Mouse (Mus musculus) MEL-GATA-1-ER (cell line): ENCODE measurements around the gene Ifi27l2a.

Experiments used
- DNase-seq: peaks from one replicate; pipeline ENCODE4 v3.0.0-alpha.2; 2012; ENCODE audit warnings: low read depth; ENCODE audit errors: extremely low read depth

The Ifi27l2a gene

DNA sequence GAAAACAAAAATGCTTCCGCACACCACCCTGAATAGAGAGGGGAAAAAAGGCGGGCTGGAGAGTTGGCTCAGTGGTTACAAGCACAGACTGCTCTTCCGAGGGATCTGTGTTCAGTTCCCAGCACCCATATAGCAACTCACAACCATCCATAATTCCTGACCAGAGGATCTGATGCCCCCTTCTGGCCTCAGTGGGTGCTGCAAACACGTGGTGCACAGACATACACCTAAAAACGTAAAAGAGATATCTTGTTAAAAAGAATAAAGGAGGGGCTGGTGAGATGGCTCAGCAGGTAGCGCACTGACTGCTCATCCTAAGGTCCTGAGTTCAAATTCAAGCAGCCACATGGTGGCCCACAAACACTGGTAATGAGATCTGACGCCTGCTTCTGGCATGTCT is 16.8 kb downstream of the Ifi27l2a start:
- DNase-seq: no peak

DNA sequence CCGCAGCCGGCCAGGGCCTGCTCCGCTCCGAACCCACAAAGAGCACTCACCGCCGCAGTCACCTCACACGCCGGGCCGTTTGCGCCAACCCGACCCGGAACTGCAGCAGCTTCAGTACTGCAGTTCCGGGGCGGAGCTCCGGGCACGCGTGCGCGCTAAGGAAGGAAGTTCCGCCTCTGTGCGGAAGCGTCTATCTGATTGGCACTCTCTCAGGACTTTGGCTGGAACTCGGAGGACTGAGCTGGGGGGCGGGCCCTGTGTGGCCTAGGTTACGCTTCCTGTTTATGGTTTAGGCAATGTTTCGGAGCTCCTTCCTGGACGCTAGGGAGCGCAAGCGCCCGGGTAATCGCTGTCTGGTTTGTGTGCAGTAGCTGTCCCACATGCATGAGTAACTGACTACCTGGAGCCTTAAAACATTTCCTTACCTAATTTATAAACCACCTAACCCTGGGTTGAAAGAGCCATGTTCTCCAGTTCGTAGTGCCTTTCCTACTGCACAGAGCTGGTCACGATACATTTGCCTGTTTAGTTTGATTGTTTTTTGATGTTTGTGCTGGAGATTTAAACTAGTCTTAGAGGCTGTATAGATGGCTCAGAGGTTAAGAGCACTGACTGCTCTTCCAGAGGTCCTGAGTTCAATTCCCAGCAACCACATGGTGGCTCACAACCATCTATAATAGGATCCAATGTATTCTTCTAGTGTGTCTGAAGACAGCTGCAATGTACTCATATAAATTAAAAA is 17.6 kb downstream of the Ifi27l2a start, which contains the start of gene Ddx24:
TSS of gene Ddx24 (minus strand) at position 102 of the 742 bp plus-strand sequence.
- DNase-seq: peak; percentile 98

DNA sequence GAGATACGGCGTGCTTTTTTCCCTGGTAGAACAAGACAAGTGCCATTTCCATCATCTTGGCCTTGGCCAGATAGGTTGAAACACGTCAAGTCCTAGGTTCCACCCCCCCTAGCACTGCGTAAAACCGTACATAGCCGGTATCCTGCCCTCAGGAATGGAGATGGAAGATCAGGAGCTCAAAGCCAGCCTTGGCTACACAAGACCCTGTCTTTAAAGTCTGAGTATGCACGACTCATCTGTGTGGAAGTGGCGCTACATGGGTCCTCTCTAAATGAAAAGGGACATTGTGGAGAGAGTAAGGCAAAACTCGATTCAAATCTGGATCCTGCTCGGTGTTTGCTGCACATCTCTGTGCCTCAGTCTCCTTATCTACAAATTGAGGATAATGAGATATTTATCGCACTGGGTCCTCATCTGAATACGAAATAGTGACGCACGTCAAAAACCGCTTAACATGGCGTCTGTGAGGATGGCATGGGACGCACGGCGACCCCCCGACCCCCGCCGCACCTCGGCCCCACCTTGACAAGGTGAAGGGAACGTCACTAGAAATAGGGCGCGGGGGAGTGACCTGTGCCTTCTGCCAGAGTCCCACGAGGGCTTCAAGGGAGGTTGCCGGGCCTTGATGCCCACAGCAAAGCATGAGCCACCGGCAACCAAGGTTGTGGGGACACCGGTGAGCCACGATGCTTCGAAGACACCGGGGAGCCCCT is 18.3 kb downstream of the Ifi27l2a start:
- DNase-seq: no peak

GRCm38 (mm10) chr12:103408144-103408543 is 35.3 kb downstream of the Ifi27l2a start:
- no peak for DNase-seq

DNA sequence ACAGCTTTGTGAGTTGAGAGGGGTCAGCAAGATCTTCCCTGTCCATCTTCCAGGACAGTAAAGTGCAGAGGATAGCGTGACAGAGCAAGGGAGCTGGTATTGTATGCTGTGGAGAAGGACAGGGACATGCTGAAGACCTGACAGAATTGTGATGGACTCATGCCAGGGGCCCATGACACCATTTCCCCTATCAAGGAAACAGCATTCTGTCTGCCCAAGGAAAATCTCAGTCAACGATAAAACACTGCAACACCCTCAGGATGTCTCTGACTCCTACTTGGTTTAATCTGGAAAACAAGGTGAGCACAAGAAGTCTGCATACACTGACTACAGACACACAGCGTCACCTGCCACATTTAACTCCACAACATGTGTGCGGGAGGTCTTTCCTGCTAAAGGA is 35.8 kb downstream of the Ifi27l2a start, which contains the start of gene 9330161L09Rik:
TSS of gene 9330161L09Rik (minus strand) at position 101 of the 400 bp plus-strand sequence.
- no peak for DNase-seq

GRCm38 (mm10) chr12:103404131-103404530 is 39.3 kb downstream of the Ifi27l2a start:
- no peak for DNase-seq

DNA sequence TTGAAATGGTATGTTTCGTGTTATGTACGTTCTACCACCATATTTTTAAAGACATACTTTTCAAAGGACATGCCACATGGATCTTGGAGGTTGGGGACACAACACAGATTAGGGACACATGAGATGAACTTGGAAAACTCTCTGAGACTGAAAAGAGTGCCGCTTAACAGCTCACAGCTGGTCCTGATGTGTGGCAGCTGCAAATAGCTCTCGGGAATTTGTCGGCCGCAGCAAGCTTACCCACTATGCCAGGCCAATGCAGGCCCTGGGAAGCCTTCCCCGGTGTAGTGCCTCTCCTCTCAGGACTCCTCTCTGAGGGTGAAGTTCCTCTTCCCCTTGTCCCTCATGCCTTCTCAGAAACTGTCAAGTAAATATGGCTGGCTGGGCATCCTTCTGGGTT is 46.7 kb downstream of the Ifi27l2a start:
- no peak for DNase-seq

DNA sequence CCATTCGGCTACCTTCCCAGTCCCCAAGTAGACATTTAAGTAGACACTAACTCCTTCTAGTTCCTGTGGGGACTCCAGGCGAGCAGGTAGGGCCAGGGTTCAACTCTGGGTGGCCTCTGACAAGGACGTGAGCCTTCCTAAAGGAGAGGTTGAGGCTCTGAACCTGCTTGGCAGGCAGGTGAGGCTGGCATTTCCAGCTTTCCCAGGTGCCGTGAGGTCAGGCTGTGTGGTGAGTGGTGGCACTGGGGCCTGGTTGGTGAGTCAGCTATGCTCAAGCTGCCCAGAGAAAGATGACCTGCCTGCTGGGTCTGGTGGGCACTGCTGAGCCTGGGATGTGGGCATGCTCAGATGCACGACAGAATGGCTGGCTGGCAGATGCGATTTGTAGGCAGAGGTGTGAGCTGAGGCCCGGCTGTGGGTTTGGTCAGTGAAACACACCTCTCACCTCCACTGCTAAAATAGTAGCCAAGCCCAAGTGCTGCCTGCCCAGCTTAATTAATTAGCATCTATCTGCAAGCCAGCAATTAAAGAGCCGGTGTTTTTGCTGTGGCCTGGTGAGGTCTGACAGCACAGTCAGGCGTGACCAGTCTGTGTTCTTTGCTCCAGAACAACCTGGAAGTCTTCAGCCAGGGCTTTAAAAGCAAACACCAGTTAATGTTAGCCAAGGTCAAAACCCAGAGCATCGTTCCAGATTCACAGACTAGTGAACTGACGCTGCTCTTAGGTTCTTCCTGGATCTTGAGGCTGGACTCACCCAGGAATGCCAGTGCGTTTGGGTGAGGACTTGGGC is 47.8 kb downstream of the Ifi27l2a start:
- no peak for DNase-seq

GRCm38 (mm10) chr12:103393528-103393927 is 50.0 kb downstream of the Ifi27l2a start:
- DNase-seq: peak; percentile 91
